Mouse (Mus musculus): ENCODE data around the gene Scn1b.

Gene Scn1b

GRCm38 (mm10) chr7:31116721-31117145 lies 10.1 kb downstream of the Scn1b start:
- no peak for DNase-seq (ENCODE audit: low spot score in 2 of 2)

GRCm38 (mm10) chr7:31115587-31116043 lies 11.2 kb downstream of the Scn1b start:
- no peak for DNase-seq (ENCODE audit: low spot score in 2 of 2)

- DNase-seq (ENCODE audit: low spot score in 2 of 2): no peak
Observed at GRCm38 (mm10) chr7:31115182-31115581, 11.6 kb downstream of the Scn1b start, which contains the start of gene Hpn. Gene Hpn, minus strand, starts transcription at chr7:31115290.

GRCm38 (mm10) chr7:31114646-31115045 lies 12.2 kb downstream of the Scn1b start:
- no peak for DNase-seq (ENCODE audit: low spot score in 2 of 2)

GRCm38 (mm10) chr7:31113800-31114199 lies 13.0 kb downstream of the Scn1b start:
- DNase-seq (ENCODE audit: low spot score in 2 of 2): no peak

GRCm38 (mm10) chr7:31112036-31112435 lies 14.8 kb downstream of the Scn1b start:
- DNase-seq (ENCODE audit: low spot score in 2 of 2): no peak

- no peak for DNase-seq (ENCODE audit: low spot score in 2 of 2)
Observed at GRCm38 (mm10) chr7:31110861-31111385, 15.9 kb downstream of the Scn1b start.

GRCm38 (mm10) chr7:31109796-31110195 lies 17.0 kb downstream of the Scn1b start:
- DNase-seq (ENCODE audit: low spot score in 2 of 2): no peak

- DNase-seq (ENCODE audit: low spot score in 2 of 2): no peak
Observed at GRCm38 (mm10) chr7:31109091-31109490, 17.7 kb downstream of the Scn1b start.

- DNase-seq (ENCODE audit: low spot score in 2 of 2): no peak
Observed at GRCm38 (mm10) chr7:31107781-31108180, 19.0 kb downstream of the Scn1b start.

GRCm38 (mm10) chr7:31106166-31106565 lies 20.6 kb downstream of the Scn1b start:
- no peak for DNase-seq (ENCODE audit: low spot score in 2 of 2)

GRCm38 (mm10) chr7:31105061-31105768 lies 21.6 kb downstream of the Scn1b start:
- no peak for DNase-seq (ENCODE audit: low spot score in 2 of 2)

GRCm38 (mm10) chr7:31100786-31101185 lies 26.0 kb downstream of the Scn1b start:
- no peak for DNase-seq (ENCODE audit: low spot score in 2 of 2)

GRCm38 (mm10) chr7:31099612-31099982 lies 27.2 kb downstream of the Scn1b start:
- DNase-seq (ENCODE audit: low spot score in 2 of 2): no peak

GRCm38 (mm10) chr7:31098697-31099611 lies 27.8 kb downstream of the Scn1b start:
- DNase-seq (ENCODE audit: low spot score in 2 of 2): no peak

GRCm38 (mm10) chr7:31097583-31098248 lies 29.1 kb downstream of the Scn1b start:
- peak; percentile 83 to 92 for DNase-seq (ENCODE audit: low spot score in 2 of 2)

GRCm38 (mm10) chr7:31096892-31097564 lies 29.8 kb downstream of the Scn1b start:
- DNase-seq (ENCODE audit: low spot score in 2 of 2): no peak

GRCm38 (mm10) chr7:31094774-31095501 lies 31.9 kb downstream of the Scn1b start:
- DNase-seq (ENCODE audit: low spot score in 2 of 2): peak in 1 of 2 experiments; percentile 50

GRCm38 (mm10) chr7:31089721-31090120 lies 37.1 kb downstream of the Scn1b start:
- DNase-seq (ENCODE audit: low spot score in 2 of 2): peak in 1 of 2 experiments; percentile 27

- no peak for DNase-seq (ENCODE audit: low spot score in 2 of 2)
Observed at GRCm38 (mm10) chr7:31088206-31088605, 38.6 kb downstream of the Scn1b start.

- no peak for DNase-seq (ENCODE audit: low spot score in 2 of 2)
Observed at GRCm38 (mm10) chr7:31087262-31087661, 39.5 kb downstream of the Scn1b start.
